Mouse (Mus musculus): Measurements from ENCODE around the gene Etv2. TPM values are rescaled to one million over a fixed set of nuclear protein-coding genes. Genes with fewer than 3 reads are reported as not detected.

Gene Etv2
- polyA plus RNA-seq, 1 experiment from 2014 or later, result 0.09 TPM

GRCm38 (mm10) chr7:30612654-30613402 is 22.8 kb downstream of the Etv2 start, which contains the start of gene Upk1a:
TSS of gene Upk1a (minus strand) at chr7:30612847.
- no peaks in the 10 kb centered on the region for H3K9me3 ChIP-seq (replicated peaks)
- no peak for DNase-seq
- no peaks in the 10 kb centered on the region; the same call in 1 of the 2 replicates for H3K27me3 ChIP-seq
- no peak within 1 kb of the TSS for H3K4me3 ChIP-seq (replicated peaks)
- no peak within 1 kb of the TSS for H3K4me2 ChIP-seq
- no peak within 1 kb of the TSS for H3K9ac ChIP-seq
- H3K27ac ChIP-seq, result no peak within 1 kb of the TSS
- peaks cover 26% of the 10 kb centered on the region for H3K36me3 ChIP-seq
- 72% methylated on average over 8 of the region's 8 CpGs for WGBS (ENCODE audit: insufficient replicate concordance)
- H3K4me1 ChIP-seq (replicated peaks), result peaks cover 23% of the 10 kb centered on the region
- ATAC-seq (ENCODE audit: low read depth), result no peak

- WGBS (ENCODE audit: insufficient replicate concordance), result 42% methylated on average over 7 of the region's 7 CpGs
- Histone ChIP-seq H3K4me1 (replicated peaks) (peaks cover 12% of the 10 kb centered on the region), H3K9me3 (replicated peaks) (no peaks in the 10 kb centered on the region), H3K27ac (no peak overlapping the region), H3K4me2 (no peak overlapping the region), H3K4me3 (replicated peaks) (no peak overlapping the region), H3K36me3 (no peaks in the 10 kb centered on the region), H3K9ac (no peak overlapping the region), H3K27me3 (peaks cover 4% of the 10 kb centered on the region; the same call in 1 of the 2 replicates)
- ATAC-seq (ENCODE audit: low read depth), result no peak
- no peak for DNase-seq
Observed at GRCm38 (mm10) chr7:30610043-30610442, 25.6 kb downstream of the Etv2 start.

- Histone ChIP-seq H3K4me2 (no peak overlapping the region), H3K27ac (no peak overlapping the region), H3K27me3 (peaks cover 4% of the 10 kb centered on the region; the same call in 1 of the 2 replicates), H3K4me3 (replicated peaks) (no peak overlapping the region), H3K4me1 (replicated peaks) (peaks cover 3% of the 10 kb centered on the region; the same call in 1 of the 2 replicates), H3K36me3 (no peaks in the 10 kb centered on the region), H3K9me3 (replicated peaks) (no peaks in the 10 kb centered on the region), H3K9ac (no peak overlapping the region)
- no peak for ATAC-seq (ENCODE audit: low read depth)
- DNase-seq, result no peak
- 53% methylated on average over 16 of the region's 16 CpGs for WGBS (ENCODE audit: insufficient replicate concordance)
Observed at GRCm38 (mm10) chr7:30608476-30608875, 27.2 kb downstream of the Etv2 start.

- ATAC-seq (ENCODE audit: low read depth) (peak; percentile 60; the same call in 1 of the 2 replicates), DNase-seq (peak; percentile 29)
- H3K4me1 ChIP-seq (replicated peaks), result no peaks in the 10 kb centered on the region
- peaks cover 4% of the 10 kb centered on the region; the same call in 1 of the 2 replicates for H3K27me3 ChIP-seq
- H3K36me3 ChIP-seq, result no peaks in the 10 kb centered on the region
- H3K27ac ChIP-seq, result no peak overlapping the region
- no peak overlapping the region for H3K9ac ChIP-seq
- no peak overlapping the region for H3K4me2 ChIP-seq
- H3K9me3 ChIP-seq (replicated peaks), result no peaks in the 10 kb centered on the region
- H3K4me3 ChIP-seq (replicated peaks), result no peak overlapping the region
- 13% methylated on average over 8 of the region's 8 CpGs for WGBS (ENCODE audit: insufficient replicate concordance)
Observed at GRCm38 (mm10) chr7:30607706-30608309, 27.8 kb downstream of the Etv2 start.

- WGBS (ENCODE audit: insufficient replicate concordance), result 76% methylated on average over 8 of the region's 8 CpGs
Observed at GRCm38 (mm10) chr7:30604944-30605343, 30.7 kb downstream of the Etv2 start.

GRCm38 (mm10) chr7:30604424-30604823 is 31.2 kb downstream of the Etv2 start:
- Histone ChIP-seq H3K9ac (no peak overlapping the region), H3K36me3 (no peaks in the 10 kb centered on the region), H3K9me3 (replicated peaks) (no peaks in the 10 kb centered on the region), H3K4me3 (replicated peaks) (no peak overlapping the region), H3K27me3 (peaks cover 4% of the 10 kb centered on the region; the same call in 1 of the 2 replicates), H3K4me2 (no peak overlapping the region), H3K4me1 (replicated peaks) (peaks cover 14% of the 10 kb centered on the region), H3K27ac (no peak overlapping the region)
- ATAC-seq (ENCODE audit: low read depth) (no peak), DNase-seq (no peak)
- WGBS (ENCODE audit: insufficient replicate concordance), result 46% methylated on average over 8 of the region's 8 CpGs

More at GRCm38 (mm10) chr7:30604944-30605343, 30.7 kb downstream of the Etv2 start:
- H3K9ac ChIP-seq, result no peak overlapping the region
- no peak overlapping the region for H3K27ac ChIP-seq
- ATAC-seq (ENCODE audit: low read depth) (no peak), DNase-seq (no peak)
- H3K27me3 ChIP-seq, result peaks cover 4% of the 10 kb centered on the region; the same call in 1 of the 2 replicates
- H3K4me3 ChIP-seq (replicated peaks), result no peak overlapping the region
- H3K4me2 ChIP-seq, result no peak overlapping the region
- H3K36me3 ChIP-seq, result no peaks in the 10 kb centered on the region
- H3K4me1 ChIP-seq (replicated peaks), result peaks cover 9% of the 10 kb centered on the region
- H3K9me3 ChIP-seq (replicated peaks), result no peaks in the 10 kb centered on the region

- no peaks in the 10 kb centered on the region for H3K36me3 ChIP-seq
- WGBS (ENCODE audit: insufficient replicate concordance), result 42% methylated on average over 3 of the region's 3 CpGs
- no peak overlapping the region for H3K27ac ChIP-seq
- ATAC-seq (ENCODE audit: low read depth) (no peak), DNase-seq (no peak)
- H3K9ac ChIP-seq, result no peak overlapping the region
- H3K9me3 ChIP-seq (replicated peaks), result no peaks in the 10 kb centered on the region
- no peak overlapping the region for H3K4me2 ChIP-seq
- H3K4me3 ChIP-seq (replicated peaks), result no peak overlapping the region
- 0 out of 2 replicates have a peak, but pooled peaks cover 4% of the 10 kb centered on the region for H3K27me3 ChIP-seq
- H3K4me1 ChIP-seq (replicated peaks), result peaks cover 15% of the 10 kb centered on the region
Observed at GRCm38 (mm10) chr7:30602583-30602982, 33.1 kb downstream of the Etv2 start.

GRCm38 (mm10) chr7:30600651-30601050 is 35.0 kb downstream of the Etv2 start:
- ATAC-seq (ENCODE audit: low read depth) (no peak), DNase-seq (no peak)
- Histone ChIP-seq H3K4me1 (replicated peaks) (peaks cover 15% of the 10 kb centered on the region), H3K4me2 (peak overlapping the region; percentile 50; the same call in 1 of the 2 replicates), H3K27ac (no peak overlapping the region), H3K9ac (peak overlapping the region; percentile 49; the same call in 1 of the 2 replicates), H3K36me3 (no peaks in the 10 kb centered on the region), H3K4me3 (replicated peaks) (no peak overlapping the region), H3K9me3 (replicated peaks) (no peaks in the 10 kb centered on the region), H3K27me3 (no peaks in the 10 kb centered on the region)
- WGBS (ENCODE audit: insufficient replicate concordance), result 70% methylated on average over 7 of the region's 7 CpGs

GRCm38 (mm10) chr7:30599933-30600353 is 35.7 kb downstream of the Etv2 start:
- H3K27me3 ChIP-seq, result peaks cover 4% of the 10 kb centered on the region; the same call in 1 of the 2 replicates
- no peaks in the 10 kb centered on the region for H3K9me3 ChIP-seq (replicated peaks)
- H3K4me1 ChIP-seq (replicated peaks), result peaks cover 16% of the 10 kb centered on the region
- peak overlapping the region; percentile 49; the same call in 1 of the 2 replicates for H3K9ac ChIP-seq
- no peak overlapping the region for H3K27ac ChIP-seq
- 3% methylated on average over 16 of the region's 16 CpGs for WGBS (ENCODE audit: insufficient replicate concordance)
- ATAC-seq (ENCODE audit: low read depth) (peak; percentile 97), DNase-seq (peak; percentile 81)
- H3K4me3 ChIP-seq (replicated peaks), result no peak overlapping the region
- no peaks in the 10 kb centered on the region for H3K36me3 ChIP-seq
- peak overlapping the region; percentile 50 for H3K4me2 ChIP-seq

- ATAC-seq (ENCODE audit: low read depth) (no peak), DNase-seq (no peak)
- no peak within 1 kb of the TSS for H3K27ac ChIP-seq
- H3K4me2 ChIP-seq, result peak within 1 kb of the TSS; percentile 50
- no peak within 1 kb of the TSS for H3K4me3 ChIP-seq (replicated peaks)
- no peaks in the 10 kb centered on the region for H3K36me3 ChIP-seq
- H3K4me1 ChIP-seq (replicated peaks), result peaks cover 28% of the 10 kb centered on the region
- H3K9me3 ChIP-seq (replicated peaks), result no peaks in the 10 kb centered on the region
- no peak within 1 kb of the TSS for H3K9ac ChIP-seq
- peaks cover 7% of the 10 kb centered on the region; the same call in 1 of the 2 replicates for H3K27me3 ChIP-seq
- WGBS (ENCODE audit: insufficient replicate concordance), result 88% methylated on average over 12 of the region's 12 CpGs
Observed at GRCm38 (mm10) chr7:30598786-30599185, 36.9 kb downstream of the Etv2 start, which contains the start of gene Zbtb32. TSS of gene Zbtb32 (minus strand) at chr7:30598909.

GRCm38 (mm10) chr7:30596811-30597210 is 38.8 kb downstream of the Etv2 start:
- Histone ChIP-seq H3K9ac (no peak overlapping the region), H3K27ac (no peak overlapping the region), H3K27me3 (peaks cover 7% of the 10 kb centered on the region; the same call in 1 of the 2 replicates), H3K9me3 (replicated peaks) (no peaks in the 10 kb centered on the region), H3K36me3 (no peaks in the 10 kb centered on the region), H3K4me1 (replicated peaks) (peaks cover 34% of the 10 kb centered on the region), H3K4me3 (replicated peaks) (no peak overlapping the region), H3K4me2 (no peak overlapping the region)
- no peak for DNase-seq
- no peak for ATAC-seq (ENCODE audit: low read depth)
- 65% methylated on average over 5 of the region's 5 CpGs for WGBS (ENCODE audit: insufficient replicate concordance)
